Mouse (Mus musculus): ENCODE measurements around the gene 2300009A05Rik. TPM values are rescaled to one million over a fixed set of nuclear protein-coding genes. Genes with fewer than 3 reads are reported as not detected.

The 2300009A05Rik gene
- total RNA-seq, 2 experiments from 2014 or later = 5.7 to 7.1 TPM

GRCm38 (mm10) chr9:63350030-63350429 lies 49.0 kb downstream of the 2300009A05Rik start:
- ATAC-seq (replicated peaks; ENCODE audit: low FRiP score, poor library complexity, severe bottlenecking) = no peak

GRCm38 (mm10) chr9:63349241-63349640 lies 49.8 kb downstream of the 2300009A05Rik start:
- no peak for ATAC-seq (replicated peaks; ENCODE audit: low FRiP score, poor library complexity, severe bottlenecking)

- ATAC-seq (replicated peaks; ENCODE audit: low FRiP score, poor library complexity, severe bottlenecking) = no peak
Observed at GRCm38 (mm10) chr9:63348146-63348545, 50.9 kb downstream of the 2300009A05Rik start.

- no peak for ATAC-seq (replicated peaks; ENCODE audit: low FRiP score, poor library complexity, severe bottlenecking)
Observed at GRCm38 (mm10) chr9:63346029-63346428, 53.0 kb downstream of the 2300009A05Rik start.

Other genes with a start within 250 kb of the 2300009A05Rik start
- 8.3 and 11.3 TPM in 2 replicates for gene Map2k5, start 21.3 kb downstream of the 2300009A05Rik start, total RNA-seq (2015; ENCODE audit: low replicate concordance)
- 3.7 and 4.6 TPM in 2 replicates for gene Map2k5, start 21.3 kb downstream of the 2300009A05Rik start, total RNA-seq (2017; ENCODE audit: low replicate concordance)
- gene Iqch, start 203.2 kb upstream of the 2300009A05Rik start, total RNA-seq (2015; ENCODE audit: low replicate concordance) = not detected in 2 replicates
- not detected in 2 replicates for gene Iqch, start 203.2 kb upstream of the 2300009A05Rik start, total RNA-seq (2017; ENCODE audit: low replicate concordance)
- 18.4 and 24.3 TPM in 2 replicates for gene Aagab, start 203.4 kb upstream of the 2300009A05Rik start, total RNA-seq (2015; ENCODE audit: low replicate concordance)
- 14.8 and 29.3 TPM in 2 replicates for gene Aagab, start 203.4 kb upstream of the 2300009A05Rik start, total RNA-seq (2017; ENCODE audit: low replicate concordance)

Data from erythroid progenitor cell, adult 5-6 weeks (primary cell).